ENCODE assay signal across 18 mouse cellular contexts in the genomic region with DNA sequence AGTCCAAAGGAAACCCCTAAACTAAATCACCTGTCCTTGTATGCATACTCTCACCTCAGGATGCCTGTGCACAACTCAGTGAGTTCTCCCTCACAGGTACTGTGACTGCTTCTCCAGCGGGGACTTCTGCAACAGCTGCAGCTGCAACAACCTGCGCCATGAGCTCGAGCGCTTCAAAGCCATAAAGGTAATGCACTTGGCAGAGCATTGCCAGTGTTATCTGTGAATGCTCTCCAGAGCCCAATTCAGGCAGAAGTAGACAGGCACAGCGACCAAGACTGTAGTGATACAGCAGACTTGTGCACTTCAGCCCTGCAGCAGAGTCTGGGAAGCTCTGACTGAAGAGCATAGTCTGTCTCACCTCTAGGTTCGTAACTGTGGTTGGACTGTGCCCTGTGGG. TPM values are rescaled to one million over a fixed set of nuclear protein-coding genes. Genes with fewer than 3 reads are reported as not detected.
"Had no signal": no experiment of that assay in that cellular context is flagged by ENCODE, and none has a peak within 500 bp of the region (broad histone marks: within the 10 kb centered on the region; RNA-seq: fewer than 3 reads in every experiment).

No protein-coding gene starts in this region.

- ATAC-seq: midbrain, embryonic 16.5 days had no signal

- DNase-seq: lung, adult 18-20 months; lung, embryonic 14.5 days; lung, postnatal 10 days; lung, postnatal 4 days; midbrain, embryonic 14.5 days; right cerebral cortex, adult 18-20 months; right cerebral cortex, postnatal 25 days; right cerebral cortex, postnatal 4 days; spleen, adult 18-20 months; thymus, adult 18-20 months; thymus, postnatal 14 days; thymus, postnatal 36 days had no signal

- H3K4me1 ChIP-seq: midbrain, embryonic 10.5 days; neural tube, embryonic 12.5 days had no signal

- H3K4me3 ChIP-seq: midbrain, embryonic 10.5 days; midbrain, embryonic 12.5 days; myocyte; neural tube, embryonic 12.5 days had no signal

- H3K9me3 ChIP-seq: midbrain, embryonic 10.5 days; midbrain, embryonic 12.5 days; neural tube, embryonic 12.5 days had no signal

- H3K4me2 ChIP-seq: lung, embryonic 14.5 days; midbrain, embryonic 12.5 days; neural tube, embryonic 12.5 days had no signal

- H3K27ac ChIP-seq: midbrain, embryonic 10.5 days; midbrain, embryonic 12.5 days; neural tube, embryonic 12.5 days had no signal

- H3K36me3 ChIP-seq: midbrain, embryonic 10.5 days; midbrain, embryonic 12.5 days; neural tube, embryonic 12.5 days had no signal

- H3K27me3 ChIP-seq: neural tube, embryonic 12.5 days had no signal

- H3K9ac ChIP-seq: lung, embryonic 14.5 days; midbrain, embryonic 12.5 days; neural tube, embryonic 12.5 days had no signal

RNA-seq across cellular contexts. Expression of gene Gal, which starts 12.0 kb away (rescaled TPM):
- total RNA-seq: megakaryocyte-erythroid progenitor cell, adult 5-6 weeks had no signal
- polyA plus RNA-seq: myocyte had no signal

RNA-seq across cellular contexts. Expression of gene Tesmin, which starts 13.7 kb away (rescaled TPM):
- polyA plus RNA-seq: neural tube, embryonic 12.5 days had no signal
